Mouse (Mus musculus): ENCODE results near the gene Eef1akmt2. TPM values are rescaled to one million over a fixed set of nuclear protein-coding genes. Genes with fewer than 3 reads are reported as not detected.

Eef1akmt2 gene
- polyA plus RNA-seq, 1 experiment from 2014 or later: 115 TPM

DNA sequence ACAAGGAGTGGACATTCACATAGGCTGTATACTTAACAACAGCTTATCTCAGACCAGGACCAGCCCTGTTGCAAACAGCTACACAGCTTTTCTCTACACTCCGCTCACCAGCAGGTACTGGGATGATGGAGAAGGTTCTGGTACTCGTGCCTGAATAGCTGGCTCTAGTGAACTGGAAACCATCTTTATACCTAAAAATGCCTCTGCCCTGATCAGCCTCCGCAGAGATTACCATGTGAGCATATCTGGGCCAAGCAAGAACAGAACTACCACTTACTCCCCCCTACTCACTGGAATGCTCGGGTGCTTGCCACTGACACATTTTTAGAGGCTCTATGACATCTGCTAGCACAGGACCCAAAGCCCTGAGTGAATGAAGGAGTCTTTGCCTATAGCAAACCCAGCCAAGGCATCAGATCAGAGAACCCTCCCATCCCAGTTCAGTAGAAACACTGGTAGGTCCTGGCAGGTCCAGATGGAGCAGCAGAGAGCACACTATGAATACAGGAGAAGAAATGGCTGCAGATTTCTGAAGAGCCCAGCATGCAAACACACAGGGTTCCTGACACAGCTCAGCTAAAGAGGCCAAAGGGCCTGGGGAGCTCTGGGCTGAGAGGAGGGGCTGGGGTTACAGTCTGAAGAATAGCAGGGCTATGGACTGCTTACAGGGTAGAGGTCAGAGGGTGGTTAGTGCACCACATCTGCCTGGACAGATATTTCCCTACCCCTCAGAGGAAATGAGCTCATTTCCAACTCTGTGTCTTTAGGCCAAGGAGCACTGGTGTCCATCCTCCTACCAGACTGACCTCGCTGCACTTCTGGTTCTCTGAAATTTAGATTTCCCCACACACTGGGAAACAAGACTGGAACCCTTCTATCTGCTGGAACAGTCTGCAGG lies 53.1 kb downstream of the Eef1akmt2 start:
- Histone ChIP-seq H3K36me3 (ENCODE audit: poor library complexity, severe bottlenecking) (peaks cover 19% of the 10 kb centered on the region; the same call in 1 of the 2 replicates), H3K4me2 (no peak overlapping the region), H3K9me3 (replicated peaks) (no peaks in the 10 kb centered on the region), H3K4me1 (peaks cover 21% of the 10 kb centered on the region), H3K9ac (no peak overlapping the region), H3K27me3 (no peaks in the 10 kb centered on the region), H3K27ac (no peak overlapping the region), H3K4me3 (no peak overlapping the region)
- WGBS: 90% methylated on average over 5 of the region's 5 CpGs
- no peak for ATAC-seq

DNA sequence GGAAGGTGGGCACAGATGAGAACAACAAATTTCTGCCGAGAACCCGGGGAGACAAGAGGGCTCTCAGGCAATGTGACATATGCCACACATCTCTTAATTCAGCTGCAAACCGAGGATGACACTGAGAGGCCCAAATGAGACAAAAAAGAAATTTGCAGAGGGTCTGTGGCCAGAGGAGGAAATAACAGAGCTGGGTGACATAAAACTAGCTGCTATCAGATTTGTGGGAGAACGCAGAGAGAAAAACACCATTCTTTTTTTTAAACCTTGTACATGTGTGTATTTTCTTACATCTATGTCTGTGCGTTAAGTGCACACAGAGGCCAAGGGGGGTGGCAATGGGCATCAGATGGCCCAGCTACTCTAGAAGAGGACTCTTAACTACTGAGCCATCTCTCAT lies 57.3 kb downstream of the Eef1akmt2 start:
- WGBS: 93% methylated on average over 5 of the region's 5 CpGs
- H3K4me3 ChIP-seq: no peak overlapping the region

DNA sequence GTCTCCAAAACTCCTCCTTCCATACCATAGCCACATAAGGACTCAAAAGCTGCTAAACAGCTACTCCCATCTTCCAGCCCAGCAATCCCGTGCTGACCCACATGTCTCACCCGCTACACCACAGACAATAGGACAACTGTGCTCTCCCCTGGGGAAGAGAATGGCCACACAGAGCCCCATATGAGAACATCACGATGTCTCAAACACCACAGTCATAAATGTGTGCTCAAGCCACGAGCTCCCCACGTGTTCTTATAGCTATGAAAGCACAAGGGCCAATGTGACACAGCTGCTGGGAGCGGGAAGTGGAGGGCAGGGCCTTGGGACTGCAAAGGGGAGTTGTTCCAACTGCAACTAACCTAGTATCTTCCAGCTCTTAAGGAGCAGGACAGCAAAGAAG lies 59.0 kb downstream of the Eef1akmt2 start:
- WGBS: 66% methylated on average over 6 of the region's 6 CpGs
- Histone ChIP-seq H3K27me3 (no peaks in the 10 kb centered on the region), H3K4me2 (no peak overlapping the region), H3K36me3 (ENCODE audit: poor library complexity, severe bottlenecking) (peaks cover 6% of the 10 kb centered on the region; the same call in 1 of the 2 replicates), H3K4me3 (no peak overlapping the region), H3K27ac (no peak overlapping the region), H3K9ac (no peak overlapping the region), H3K9me3 (replicated peaks) (no peaks in the 10 kb centered on the region), H3K4me1 (peaks cover 20% of the 10 kb centered on the region)
- ATAC-seq: no peak

More for the DNA sequence above, 57.3 kb downstream of the Eef1akmt2 start:
- Histone ChIP-seq H3K9ac (no peak overlapping the region), H3K4me1 (peaks cover 20% of the 10 kb centered on the region), H3K27ac (no peak overlapping the region), H3K4me2 (no peak overlapping the region), H3K9me3 (replicated peaks) (no peaks in the 10 kb centered on the region), H3K36me3 (ENCODE audit: poor library complexity, severe bottlenecking) (peaks cover 12% of the 10 kb centered on the region; the same call in 1 of the 2 replicates), H3K27me3 (no peaks in the 10 kb centered on the region)
- no peak for ATAC-seq

DNA sequence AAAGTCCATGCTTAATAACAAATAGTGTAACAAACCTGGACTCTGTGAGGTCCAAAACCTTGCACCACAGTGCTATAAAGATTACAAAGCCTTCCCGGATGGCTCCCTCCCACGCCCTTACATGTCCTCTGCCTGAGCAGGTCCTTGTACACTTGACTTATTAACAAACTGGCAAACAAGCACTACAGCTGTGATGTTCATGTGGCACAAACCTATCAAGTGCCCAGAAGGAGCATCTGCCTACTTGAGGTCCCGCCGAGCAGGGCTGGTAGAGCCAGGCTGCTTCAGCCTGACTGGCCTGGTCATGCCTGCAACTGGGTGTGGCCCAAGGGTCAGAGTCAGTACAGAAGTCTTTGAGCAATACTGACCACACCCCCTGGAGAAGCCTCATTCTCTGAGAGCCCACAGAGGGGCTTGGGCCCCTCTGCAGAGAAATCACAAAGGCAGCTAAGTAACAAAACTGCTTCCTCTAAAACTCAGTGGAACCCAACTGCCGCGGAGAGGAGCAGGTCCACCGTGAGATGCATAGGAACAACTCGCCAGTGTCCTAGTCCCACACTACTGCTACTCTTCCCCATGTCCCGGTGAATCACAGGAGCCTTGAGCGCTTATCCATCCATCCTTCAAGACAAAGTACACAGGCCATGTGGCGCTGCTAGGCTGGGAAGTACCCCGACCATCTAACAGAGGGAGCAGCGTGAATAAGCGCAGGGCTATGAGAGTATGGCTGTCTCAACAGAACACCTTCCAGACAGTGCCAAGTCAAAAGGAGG lies 61.8 kb downstream of the Eef1akmt2 start:
- H3K9ac ChIP-seq: no peak overlapping the region
- H3K4me1 ChIP-seq: peaks cover 40% of the 10 kb centered on the region
- peaks cover under 1% of the 10 kb centered on the region; the same call in 1 of the 2 replicates for H3K36me3 ChIP-seq (ENCODE audit: poor library complexity, severe bottlenecking)
- 87% methylated on average over 14 of the region's 14 CpGs for WGBS
- ATAC-seq: no peak
- no peak overlapping the region for H3K4me3 ChIP-seq
- no peaks in the 10 kb centered on the region for H3K9me3 ChIP-seq (replicated peaks)
- no peak overlapping the region for H3K27ac ChIP-seq
- no peaks in the 10 kb centered on the region for H3K27me3 ChIP-seq
- H3K4me2 ChIP-seq: no peak overlapping the region

DNA sequence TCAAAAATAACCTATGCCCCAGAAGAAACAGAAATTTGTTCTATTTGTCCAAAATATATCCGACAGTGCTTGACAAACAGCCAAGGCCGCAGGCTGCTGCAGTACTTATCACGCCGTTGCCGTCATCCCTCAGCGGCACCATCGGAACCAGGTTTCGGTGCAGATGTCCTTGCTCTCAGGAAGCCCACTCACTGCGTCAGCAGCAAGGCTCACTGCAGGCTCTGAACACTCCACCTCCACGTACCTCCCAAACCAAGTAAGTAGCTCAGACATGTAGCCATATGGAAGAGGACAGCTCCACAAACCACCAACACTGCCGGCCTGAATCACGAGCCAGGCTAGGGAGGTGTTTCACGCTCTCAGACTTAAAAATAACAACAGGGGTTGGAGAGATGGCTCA lies 63.6 kb downstream of the Eef1akmt2 start:
- no peak overlapping the region for H3K4me2 ChIP-seq
- H3K27ac ChIP-seq: no peak overlapping the region
- H3K27me3 ChIP-seq: no peaks in the 10 kb centered on the region
- no peaks in the 10 kb centered on the region for H3K36me3 ChIP-seq (ENCODE audit: poor library complexity, severe bottlenecking)
- no peak overlapping the region for H3K9ac ChIP-seq
- peaks cover 41% of the 10 kb centered on the region for H3K4me1 ChIP-seq
- WGBS: 95% methylated on average over 13 of the region's 13 CpGs
- ATAC-seq: no peak
- H3K4me3 ChIP-seq: no peak overlapping the region
- H3K9me3 ChIP-seq (replicated peaks): no peaks in the 10 kb centered on the region

DNA sequence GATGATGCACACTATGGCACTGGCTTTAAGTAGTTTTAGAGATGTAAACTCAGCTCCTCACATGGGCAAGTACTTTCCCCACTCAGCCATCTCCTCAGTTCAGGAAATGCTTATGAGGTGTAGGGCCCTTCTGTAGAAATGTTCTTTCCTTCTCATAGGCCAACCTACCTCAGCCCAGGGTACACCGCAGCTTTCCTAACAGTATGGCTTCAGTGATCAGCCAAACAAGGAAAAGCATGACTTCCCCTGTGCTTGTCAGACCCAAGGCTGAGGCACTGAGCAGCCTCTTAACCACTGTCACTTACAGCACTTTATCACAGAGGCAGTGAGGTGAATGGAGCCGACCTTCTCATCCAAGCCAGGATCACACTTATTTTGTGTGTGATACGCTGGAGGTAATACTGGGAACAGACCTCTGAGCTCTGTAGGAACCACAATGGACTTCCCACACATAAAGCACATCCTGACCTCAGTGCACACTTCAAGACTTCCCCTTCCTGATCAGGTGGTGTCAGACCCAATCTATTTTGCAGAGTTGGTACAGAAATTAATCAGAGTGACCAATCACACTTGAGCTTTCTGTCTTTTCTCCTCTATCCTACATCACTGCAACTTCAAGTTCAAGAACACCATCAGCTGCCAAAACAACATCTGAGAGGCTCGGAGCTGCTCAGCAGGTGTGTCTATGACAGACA lies 64.8 kb downstream of the Eef1akmt2 start:
- ATAC-seq: no peak
- H3K4me3 ChIP-seq: no peak overlapping the region
- 86% methylated on average over 4 of the region's 4 CpGs for WGBS
- no peaks in the 10 kb centered on the region for H3K27me3 ChIP-seq
- H3K9ac ChIP-seq: no peak overlapping the region
- H3K27ac ChIP-seq: no peak overlapping the region
- H3K4me1 ChIP-seq: peaks cover 35% of the 10 kb centered on the region
- H3K36me3 ChIP-seq (ENCODE audit: poor library complexity, severe bottlenecking): no peaks in the 10 kb centered on the region
- H3K4me2 ChIP-seq: no peak overlapping the region
- H3K9me3 ChIP-seq (replicated peaks): no peaks in the 10 kb centered on the region

DNA sequence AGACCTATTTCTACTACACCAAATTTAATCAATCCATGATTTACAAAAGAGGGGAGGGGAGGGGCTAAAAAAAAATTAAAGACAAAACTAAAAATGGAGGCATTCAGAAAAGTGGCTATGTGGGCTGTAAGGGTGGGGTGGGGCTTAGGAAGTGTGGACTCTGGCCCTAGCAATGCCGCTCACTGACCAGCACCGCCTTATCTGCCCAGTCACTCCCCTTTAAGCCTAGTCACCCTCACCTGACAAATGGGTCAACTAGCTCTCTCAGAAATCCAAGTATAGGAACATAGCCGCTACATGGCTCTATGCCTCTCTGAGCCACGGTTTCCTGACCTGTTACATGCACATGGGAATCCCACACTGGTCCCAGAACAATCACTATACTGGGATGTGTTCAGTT lies 65.5 kb downstream of the Eef1akmt2 start:
- Histone ChIP-seq H3K4me1 (peaks cover 38% of the 10 kb centered on the region), H3K9ac (no peak overlapping the region), H3K36me3 (ENCODE audit: poor library complexity, severe bottlenecking) (no peaks in the 10 kb centered on the region), H3K9me3 (replicated peaks) (no peaks in the 10 kb centered on the region), H3K27ac (no peak overlapping the region), H3K4me2 (no peak overlapping the region), H3K4me3 (no peak overlapping the region), H3K27me3 (no peaks in the 10 kb centered on the region)
- ATAC-seq: no peak
- WGBS: 95% methylated on average over 4 of the region's 4 CpGs

DNA sequence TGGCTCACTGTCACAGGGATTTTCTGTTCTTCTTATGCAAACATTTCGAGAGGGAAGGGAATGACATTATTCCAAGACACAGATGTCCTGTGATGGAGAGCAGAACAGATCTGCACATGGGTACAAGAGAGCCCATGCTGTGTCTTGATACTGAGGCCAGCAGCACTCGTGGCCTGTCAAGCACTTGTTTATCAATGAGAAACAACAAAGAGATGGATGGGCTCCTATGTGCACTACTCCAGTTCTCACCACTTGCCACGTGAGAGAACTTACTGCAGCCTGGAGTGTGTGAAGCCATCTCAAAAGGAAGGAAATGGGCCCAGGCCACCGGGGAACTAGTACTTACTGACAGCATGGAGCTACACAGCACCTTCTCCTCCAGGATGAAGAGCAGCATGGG lies 66.0 kb downstream of the Eef1akmt2 start:
- Histone ChIP-seq H3K27ac (peak overlapping the region; percentile 5; the same call in 1 of the 2 replicates), H3K9me3 (replicated peaks) (no peaks in the 10 kb centered on the region), H3K9ac (no peak overlapping the region), H3K4me3 (no peak overlapping the region), H3K4me2 (no peak overlapping the region), H3K4me1 (peaks cover 38% of the 10 kb centered on the region), H3K27me3 (no peaks in the 10 kb centered on the region), H3K36me3 (ENCODE audit: poor library complexity, severe bottlenecking) (no peaks in the 10 kb centered on the region)
- 49% methylated on average over 4 of the region's 4 CpGs for WGBS
- no peak for ATAC-seq

DNA sequence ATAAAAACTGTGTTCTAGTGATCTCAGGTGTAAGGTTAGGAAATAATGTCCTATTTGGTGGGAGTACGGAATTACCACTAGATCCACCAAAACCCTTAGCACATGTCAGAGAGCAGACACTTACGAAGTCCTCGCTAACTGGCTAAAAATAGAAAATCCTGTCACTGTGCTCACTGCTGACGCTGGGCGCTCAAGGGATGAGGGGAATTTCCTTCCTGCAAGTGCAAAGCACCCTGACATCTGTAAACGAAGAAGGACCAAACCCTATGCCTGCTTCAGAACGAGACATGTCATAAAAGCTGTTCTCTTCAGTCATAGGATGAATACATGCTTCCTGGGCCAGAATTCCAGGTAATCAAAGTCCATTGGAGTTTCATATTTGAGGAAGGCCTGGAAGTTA lies 66.5 kb downstream of the Eef1akmt2 start:
- no peak overlapping the region for H3K9ac ChIP-seq
- H3K27ac ChIP-seq: no peak overlapping the region
- H3K36me3 ChIP-seq (ENCODE audit: poor library complexity, severe bottlenecking): no peaks in the 10 kb centered on the region
- 76% methylated on average over 7 of the region's 7 CpGs for WGBS
- peaks cover 41% of the 10 kb centered on the region for H3K4me1 ChIP-seq
- ATAC-seq: no peak
- H3K9me3 ChIP-seq (replicated peaks): no peaks in the 10 kb centered on the region
- H3K27me3 ChIP-seq: no peaks in the 10 kb centered on the region
- H3K4me2 ChIP-seq: no peak overlapping the region
- no peak overlapping the region for H3K4me3 ChIP-seq

DNA sequence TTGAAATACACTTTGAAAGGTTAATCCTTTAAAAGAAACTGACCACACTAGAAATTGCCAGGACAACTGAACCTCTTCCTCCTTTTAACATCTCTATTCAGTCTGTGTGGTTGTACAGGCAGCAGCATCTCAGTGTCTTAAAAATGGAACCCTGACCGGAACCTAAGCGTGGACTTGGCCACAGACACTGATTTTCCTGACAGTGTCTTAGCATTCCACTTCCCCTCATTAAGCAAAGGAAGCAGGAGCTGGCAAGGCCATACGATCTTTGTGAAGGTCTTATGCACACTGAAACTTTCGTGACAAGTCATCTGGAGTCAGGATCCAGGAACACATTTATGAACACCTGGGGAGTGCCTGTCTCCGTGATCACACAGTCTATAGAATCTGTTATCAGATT lies 68.4 kb downstream of the Eef1akmt2 start:
- H3K27me3 ChIP-seq: no peaks in the 10 kb centered on the region
- peaks cover under 1% of the 10 kb centered on the region; the same call in 1 of the 2 replicates for H3K36me3 ChIP-seq (ENCODE audit: poor library complexity, severe bottlenecking)
- no peak overlapping the region for H3K4me3 ChIP-seq
- H3K4me1 ChIP-seq: peaks cover 53% of the 10 kb centered on the region
- H3K9me3 ChIP-seq (replicated peaks): no peaks in the 10 kb centered on the region
- no peak for ATAC-seq
- 89% methylated on average over 5 of the region's 5 CpGs for WGBS
- H3K27ac ChIP-seq: no peak overlapping the region
- no peak overlapping the region for H3K4me2 ChIP-seq
- no peak overlapping the region for H3K9ac ChIP-seq

DNA sequence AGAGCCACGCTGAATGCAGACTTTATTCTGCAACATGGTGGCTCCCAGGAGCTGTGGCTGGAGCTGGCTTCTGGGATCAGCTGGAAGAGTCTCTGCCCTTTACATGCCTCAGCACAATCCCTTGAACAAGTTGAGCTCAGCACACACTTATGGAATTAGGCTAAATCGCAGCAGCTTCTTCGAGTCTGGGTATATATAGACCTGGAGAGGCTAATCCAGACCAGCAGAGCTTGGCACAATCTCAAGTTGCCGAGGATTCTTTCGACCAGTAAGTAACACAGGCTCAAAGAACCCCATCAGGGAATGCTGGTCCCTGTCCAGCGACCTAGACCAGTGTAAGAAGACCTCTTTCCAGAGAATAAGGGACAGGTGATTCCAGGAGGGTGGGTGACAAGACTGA lies 70.6 kb downstream of the Eef1akmt2 start:
- peak overlapping the region; percentile 43; the same call in 1 of the 2 replicates for H3K9ac ChIP-seq
- no peak for ATAC-seq

More for the DNA sequence above, 70.6 kb downstream of the Eef1akmt2 start:
- peak overlapping the region; percentile 75 for H3K27ac ChIP-seq
- no peak overlapping the region for H3K4me3 ChIP-seq
- H3K4me1 ChIP-seq: peaks cover 50% of the 10 kb centered on the region
- H3K9me3 ChIP-seq (replicated peaks): no peaks in the 10 kb centered on the region
- no peaks in the 10 kb centered on the region for H3K27me3 ChIP-seq
- 54% methylated on average over 6 of the region's 6 CpGs for WGBS
- peaks cover 22% of the 10 kb centered on the region for H3K36me3 ChIP-seq (ENCODE audit: poor library complexity, severe bottlenecking)
- H3K4me2 ChIP-seq: no peak overlapping the region; the same call in 1 of the 2 replicates

Data from forebrain, embryonic 13.5 days (tissue).